Mouse (Mus musculus): ENCODE results near the gene Stx5a. TPM values are rescaled to one million over a fixed set of nuclear protein-coding genes. Genes with fewer than 3 reads are reported as not detected.
A peak's percentile ranks its signal among the peaks of the same experiment; 100 is the strongest.
"Not testable (repeated sequence)": the region's sequence is repeated elsewhere in the genome, so short reads cannot be mapped to it uniquely, and the experiment has no call there.

The Stx5a gene
- polyA plus RNA-seq, 1 experiment from 2014 or later, result 53.5 TPM

- H3K36me3 ChIP-seq (replicated peaks), result no peaks in the 10 kb centered on the region
- 41% methylated on average over 3 of the region's 3 CpGs for WGBS (ENCODE audit: insufficient replicate concordance)
- peak overlapping the region; percentile 97 for H3K27ac ChIP-seq (replicated peaks)
- H3K4me2 ChIP-seq, result no peak overlapping the region
- no peak overlapping the region for H3K4me3 ChIP-seq (replicated peaks)
- H3K27me3 ChIP-seq, result no peaks in the 10 kb centered on the region
- peaks cover 74% of the 10 kb centered on the region for H3K4me1 ChIP-seq (replicated peaks)
- H3K9ac ChIP-seq, result no peak overlapping the region
- H3K9me3 ChIP-seq (replicated peaks), result no peaks in the 10 kb centered on the region
- ATAC-seq (ENCODE audit: insufficient read depth), result no peak
Measured at GRCm38 (mm10) chr19:8718357-8718756, 22.9 kb upstream of the Stx5a start.

GRCm38 (mm10) chr19:8719037-8719436, 22.2 kb upstream of the Stx5a start:
- not testable (repeated sequence) for H3K27me3 ChIP-seq; H3K36me3 ChIP-seq (replicated peaks); H3K4me3 ChIP-seq (replicated peaks); H3K4me2 ChIP-seq; H3K9ac ChIP-seq; H3K9me3 ChIP-seq (replicated peaks); ATAC-seq (ENCODE audit: insufficient read depth)
- H3K4me1 ChIP-seq (replicated peaks), result peaks cover 71% of the 10 kb centered on the region
- peak overlapping the region; percentile 97 for H3K27ac ChIP-seq (replicated peaks)

DNA sequence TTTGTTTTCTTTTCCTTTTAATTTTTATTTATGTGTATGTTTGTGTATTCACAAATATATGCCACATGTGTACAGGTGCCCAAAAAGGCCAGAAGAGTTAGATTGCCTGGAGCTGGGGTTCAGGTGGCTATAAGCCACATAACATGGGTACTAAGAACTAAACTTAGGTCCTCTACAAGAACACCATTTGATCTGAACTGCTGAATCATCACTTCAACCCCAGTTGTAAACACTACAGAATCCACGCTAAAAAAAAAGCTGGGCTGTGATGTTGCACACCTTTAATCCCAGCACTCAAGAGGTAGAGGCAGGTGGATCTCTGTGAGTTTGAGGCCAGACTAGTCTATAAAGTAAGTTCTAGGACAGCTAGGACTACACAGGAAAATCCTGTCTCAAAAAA, 19.8 kb upstream of the Stx5a start:
- Histone ChIP-seq H3K4me1 (replicated peaks) (peaks cover 67% of the 10 kb centered on the region), H3K4me2 (peak overlapping the region; percentile 74), H3K36me3 (replicated peaks) (peaks cover 24% of the 10 kb centered on the region), H3K9ac (0 out of 2 replicates have a peak overlapping the region, but pooled peaks have one; percentile 4), H3K9me3 (replicated peaks) (no peaks in the 10 kb centered on the region), H3K27me3 (no peaks in the 10 kb centered on the region), H3K4me3 (replicated peaks) (peak overlapping the region; percentile 72), H3K27ac (replicated peaks) (peak overlapping the region; percentile 99)
- 46% methylated on average over 1 of the region's 1 CpGs for WGBS (ENCODE audit: insufficient replicate concordance)
- no peak for ATAC-seq (ENCODE audit: insufficient read depth)

DNA sequence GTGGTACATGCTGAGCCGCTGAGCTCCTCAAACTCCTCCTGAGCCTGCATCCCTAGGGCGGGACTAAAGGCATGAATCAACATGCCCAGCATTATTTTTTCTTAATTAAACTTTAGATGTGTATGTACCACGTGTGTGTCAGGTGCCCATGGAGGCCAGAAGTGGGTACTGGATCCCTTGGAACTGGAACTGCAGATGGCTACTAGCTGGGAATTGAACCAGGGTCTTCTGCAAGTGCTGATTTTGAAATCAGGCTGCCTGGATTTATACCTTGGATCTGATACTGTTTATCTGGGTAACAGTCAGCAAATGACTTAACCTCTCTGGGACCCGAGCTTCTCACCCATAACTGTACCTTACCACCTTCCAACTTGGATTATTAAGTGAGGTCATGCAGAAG, 19.2 kb upstream of the Stx5a start:
- H3K9ac ChIP-seq, result peak overlapping the region; percentile 81

GRCm38 (mm10) chr19:8722559-8722906, 18.7 kb upstream of the Stx5a start:
- Histone ChIP-seq H3K27me3 (no peaks in the 10 kb centered on the region), H3K4me1 (replicated peaks) (peaks cover 65% of the 10 kb centered on the region)

More for the DNA sequence above, 19.2 kb upstream of the Stx5a start:
- Histone ChIP-seq H3K36me3 (replicated peaks) (peaks cover 31% of the 10 kb centered on the region), H3K4me2 (peak overlapping the region; percentile 74), H3K4me1 (replicated peaks) (peaks cover 68% of the 10 kb centered on the region), H3K27ac (replicated peaks) (peak overlapping the region; percentile 99), H3K27me3 (no peaks in the 10 kb centered on the region), H3K9me3 (replicated peaks) (no peaks in the 10 kb centered on the region), H3K4me3 (replicated peaks) (peak overlapping the region; percentile 72)
- WGBS (ENCODE audit: insufficient replicate concordance), result 39% methylated on average over 4 of the region's 4 CpGs
- ATAC-seq (ENCODE audit: insufficient read depth), result no peak

GRCm38 (mm10) chr19:8722907-8723573, 18.2 kb upstream of the Stx5a start, which contains the start of gene Slc3a2:
Gene Slc3a2 (minus strand): TSS chr19:8723369.
- Histone ChIP-seq H3K4me2 (peak within 1 kb of the TSS; percentile 74), H3K27me3 (no peaks in the 10 kb centered on the region), H3K4me3 (replicated peaks) (peak within 1 kb of the TSS; percentile 72), H3K4me1 (replicated peaks) (peaks cover 60% of the 10 kb centered on the region), H3K27ac (replicated peaks) (peak within 1 kb of the TSS; percentile 99), H3K36me3 (replicated peaks) (peaks cover 32% of the 10 kb centered on the region), H3K9me3 (replicated peaks) (no peaks in the 10 kb centered on the region), H3K9ac (peak within 1 kb of the TSS; percentile 82)
- ATAC-seq (ENCODE audit: insufficient read depth), result peak; percentile 90
- under 1% methylated on average over 50 of the region's 50 CpGs for WGBS (ENCODE audit: insufficient replicate concordance)

More at GRCm38 (mm10) chr19:8722559-8722906, 18.7 kb upstream of the Stx5a start:
- Histone ChIP-seq H3K9me3 (replicated peaks) (no peaks in the 10 kb centered on the region), H3K9ac (peak overlapping the region; percentile 81), H3K4me3 (replicated peaks) (peak overlapping the region; percentile 72), H3K4me2 (peak overlapping the region; percentile 74), H3K36me3 (replicated peaks) (peaks cover 32% of the 10 kb centered on the region), H3K27ac (replicated peaks) (peak overlapping the region; percentile 99)
- WGBS (ENCODE audit: insufficient replicate concordance), result 0% methylated on average over 5 of the region's 5 CpGs
- ATAC-seq (ENCODE audit: insufficient read depth), result peak; percentile 7

- H3K27ac ChIP-seq (replicated peaks), result peak overlapping the region; percentile 99
- no peak for ATAC-seq (ENCODE audit: insufficient read depth)
- peak overlapping the region; percentile 74 for H3K4me2 ChIP-seq
- peak overlapping the region; percentile 72 for H3K4me3 ChIP-seq (replicated peaks)
- H3K4me1 ChIP-seq (replicated peaks), result peaks cover 53% of the 10 kb centered on the region
- peak overlapping the region; percentile 82 for H3K9ac ChIP-seq
- H3K27me3 ChIP-seq, result no peaks in the 10 kb centered on the region
- H3K36me3 ChIP-seq (replicated peaks), result peaks cover 32% of the 10 kb centered on the region
- no peaks in the 10 kb centered on the region for H3K9me3 ChIP-seq (replicated peaks)
- WGBS (ENCODE audit: insufficient replicate concordance), result under 1% methylated on average over 20 of the region's 20 CpGs
Measured at GRCm38 (mm10) chr19:8723574-8724346, 17.5 kb upstream of the Stx5a start.

- Histone ChIP-seq H3K4me1 (replicated peaks) (peaks cover 50% of the 10 kb centered on the region), H3K36me3 (replicated peaks) (peaks cover 32% of the 10 kb centered on the region), H3K27ac (replicated peaks) (peak overlapping the region; percentile 99), H3K27me3 (no peaks in the 10 kb centered on the region), H3K9me3 (replicated peaks) (no peaks in the 10 kb centered on the region), H3K4me2 (peak overlapping the region; percentile 74), H3K4me3 (replicated peaks) (peak overlapping the region; percentile 72), H3K9ac (peak overlapping the region; percentile 82)
- ATAC-seq (ENCODE audit: insufficient read depth), result no peak
- 1% methylated on average over 2 of the region's 2 CpGs for WGBS (ENCODE audit: insufficient replicate concordance)
Measured at GRCm38 (mm10) chr19:8724392-8724791, 16.8 kb upstream of the Stx5a start.

GRCm38 (mm10) chr19:8725081-8725613, 16.1 kb upstream of the Stx5a start:
- Histone ChIP-seq H3K4me1 (replicated peaks) (peaks cover 46% of the 10 kb centered on the region), H3K4me3 (replicated peaks) (peak overlapping the region; percentile 72), H3K27ac (replicated peaks) (peak overlapping the region; percentile 99), H3K4me2 (peak overlapping the region; percentile 74), H3K9me3 (replicated peaks) (no peaks in the 10 kb centered on the region), H3K36me3 (replicated peaks) (peaks cover 32% of the 10 kb centered on the region), H3K9ac (peak overlapping the region; percentile 82), H3K27me3 (no peaks in the 10 kb centered on the region)
- WGBS (ENCODE audit: insufficient replicate concordance), result 25% methylated on average over 4 of the region's 4 CpGs
- no peak for ATAC-seq (ENCODE audit: insufficient read depth)

- WGBS (ENCODE audit: insufficient replicate concordance), result 24% methylated on average over 3 of the region's 3 CpGs
- H3K4me1 ChIP-seq (replicated peaks), result peaks cover 32% of the 10 kb centered on the region
- H3K27ac ChIP-seq (replicated peaks), result no peak overlapping the region
- ATAC-seq (ENCODE audit: insufficient read depth), result no peak
- H3K9ac ChIP-seq, result no peak overlapping the region
- H3K27me3 ChIP-seq, result no peaks in the 10 kb centered on the region
- H3K36me3 ChIP-seq (replicated peaks), result peaks cover 32% of the 10 kb centered on the region
- no peak overlapping the region for H3K4me3 ChIP-seq (replicated peaks)
- H3K4me2 ChIP-seq, result no peak overlapping the region
- no peaks in the 10 kb centered on the region for H3K9me3 ChIP-seq (replicated peaks)
Measured at GRCm38 (mm10) chr19:8726609-8727390, 14.4 kb upstream of the Stx5a start.

Measured in liver, embryonic 15.5 days (tissue).